Mouse (Mus musculus): ENCODE data around the gene Flnb.

Flnb gene

DNA sequence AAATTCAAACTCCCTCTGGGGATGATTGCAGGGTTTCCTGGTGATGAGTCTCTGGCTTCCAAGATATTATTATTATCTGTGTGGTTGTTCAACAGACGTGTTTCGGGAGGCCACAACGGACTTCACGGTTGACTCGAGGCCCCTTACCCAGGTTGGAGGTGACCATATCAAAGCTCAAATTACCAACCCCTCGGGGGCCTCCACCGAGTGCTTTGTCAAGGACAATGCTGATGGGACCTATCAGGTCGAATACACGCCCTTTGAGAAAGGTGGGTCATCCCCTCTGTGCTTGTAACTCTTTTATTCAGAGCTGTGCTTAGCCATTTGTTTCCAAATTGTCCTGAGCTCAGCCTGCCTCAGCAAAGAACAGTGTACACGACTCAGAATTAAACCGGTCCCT is 89.3 kb downstream of the Flnb start:
- no peak for DNase-seq

DNA sequence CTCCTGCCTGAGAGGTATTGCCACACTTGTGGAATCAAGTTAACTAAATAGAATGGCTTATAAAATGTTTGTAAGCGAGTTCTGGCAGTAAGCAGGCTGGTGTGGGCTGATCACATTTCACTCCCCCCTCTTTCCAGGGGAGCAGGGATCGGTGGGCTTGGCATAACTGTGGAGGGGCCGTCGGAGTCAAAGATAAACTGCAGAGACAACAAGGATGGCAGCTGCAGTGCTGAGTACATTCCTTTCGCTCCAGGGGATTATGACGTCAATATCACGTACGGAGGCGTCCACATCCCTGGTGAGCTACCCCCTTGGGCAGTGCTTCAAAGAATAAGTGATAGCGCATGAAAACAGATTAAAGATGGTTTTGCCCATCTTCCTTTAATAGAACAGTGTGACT is 91.7 kb downstream of the Flnb start:
- no peak for DNase-seq

DNA sequence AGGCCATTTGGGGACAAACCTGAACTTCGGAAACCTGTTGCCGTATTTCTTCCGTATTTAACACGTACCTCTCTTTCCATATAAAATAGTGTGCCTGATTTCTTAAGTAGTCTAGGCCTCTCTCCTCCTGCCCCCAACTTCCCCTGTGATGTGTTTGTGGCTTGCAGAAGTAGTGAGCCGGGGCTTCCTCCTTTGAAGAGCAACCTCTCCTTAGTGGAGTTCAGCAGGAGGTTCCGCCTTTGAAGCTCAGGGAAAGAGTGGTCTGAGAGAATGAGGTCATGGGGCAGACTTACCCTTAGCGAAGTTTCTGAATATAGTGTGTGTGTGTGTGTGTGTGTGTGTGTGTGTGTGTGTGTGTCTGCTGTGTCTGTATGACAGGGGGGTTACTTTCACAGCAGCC is 96.1 kb downstream of the Flnb start:
- peak; percentile 54 for DNase-seq

GRCm38 (mm10) chr14:7914461-7914860 is 96.7 kb downstream of the Flnb start:
- DNase-seq: no peak

GRCm38 (mm10) chr14:7918150-7918991 is 100.6 kb downstream of the Flnb start:
- DNase-seq: no peak

- no peak for DNase-seq
Measured at GRCm38 (mm10) chr14:7919309-7919708, 101.6 kb downstream of the Flnb start.

DNA sequence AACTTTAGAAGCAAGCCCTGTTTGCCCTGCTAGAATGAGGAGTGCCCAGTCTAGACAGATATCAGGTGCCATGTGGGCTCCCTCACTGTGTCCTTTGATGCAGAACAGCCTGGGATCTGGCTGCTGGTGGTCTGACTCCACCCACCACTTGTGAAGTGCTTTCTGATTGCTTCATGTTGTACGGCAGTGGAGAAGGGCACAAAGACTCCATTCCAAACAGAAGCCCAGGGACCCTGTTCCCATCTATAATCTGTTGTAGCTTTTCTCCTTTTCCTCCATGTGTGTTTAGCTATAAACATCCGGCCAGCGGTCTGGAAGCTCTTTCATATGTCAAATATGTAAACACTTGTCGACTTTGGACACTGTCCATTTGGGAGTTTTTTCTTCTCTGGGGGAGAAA is 102.2 kb downstream of the Flnb start:
- DNase-seq: no peak

DNA sequence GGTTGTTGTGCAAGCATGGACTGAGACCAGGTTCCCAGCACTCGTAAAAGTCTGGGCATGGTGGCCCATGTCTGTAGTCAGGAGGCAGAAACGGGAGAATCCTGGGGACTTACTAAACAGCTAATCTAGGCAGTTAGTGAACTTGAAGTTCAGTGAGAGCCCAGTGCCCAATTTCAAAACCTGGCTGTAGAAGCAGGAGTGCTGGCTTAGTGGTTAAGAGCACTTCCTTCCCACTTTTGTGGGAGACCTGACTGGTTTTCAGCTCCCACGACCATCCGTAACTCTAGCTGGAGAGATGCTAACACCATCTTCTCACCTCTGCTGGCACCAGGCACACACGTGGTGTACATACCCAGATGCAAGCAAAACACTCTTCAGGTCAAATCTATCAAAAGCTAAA is 103.7 kb downstream of the Flnb start:
- no peak for DNase-seq

DNA sequence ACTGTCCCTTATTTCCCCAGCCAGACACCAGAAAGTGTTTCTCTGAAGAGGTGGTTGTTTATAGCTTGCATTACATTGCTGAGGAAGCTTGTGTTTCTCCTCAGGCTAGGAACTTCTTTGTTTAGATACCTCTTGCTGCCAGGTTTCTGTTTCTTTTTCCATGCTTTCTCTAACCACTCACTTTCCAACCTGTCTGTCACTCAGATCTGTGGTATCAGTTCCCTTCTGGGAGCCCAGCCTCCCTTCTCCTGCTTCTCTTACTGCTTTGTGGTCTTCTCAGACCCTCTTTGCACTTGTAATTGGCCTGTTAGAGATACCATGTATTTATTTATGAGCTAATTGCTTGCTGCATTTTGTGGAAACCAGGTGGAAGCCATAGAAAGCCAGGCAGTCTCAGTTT is 105.9 kb downstream of the Flnb start:
- no peak for DNase-seq

DNA sequence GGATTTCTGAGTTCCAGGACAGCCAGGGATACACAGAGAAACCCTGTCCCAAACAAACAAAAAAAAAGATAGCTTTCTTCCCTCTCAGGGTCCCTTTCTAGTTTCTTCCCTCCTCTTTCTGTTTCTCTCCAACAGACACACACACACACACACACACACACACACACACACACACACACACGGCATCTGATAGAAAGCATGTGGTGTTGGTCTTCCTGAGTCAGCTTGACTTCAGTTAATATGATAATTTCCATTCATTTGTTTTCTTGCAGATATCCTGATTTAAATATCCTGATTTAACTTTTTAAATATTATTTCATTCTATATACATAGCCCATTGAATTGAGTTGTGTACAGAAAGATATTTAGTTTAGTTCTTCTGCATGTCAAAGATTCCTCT is 110.6 kb downstream of the Flnb start:
- DNase-seq: no peak

GRCm38 (mm10) chr14:7929029-7929428 is 111.3 kb downstream of the Flnb start:
- DNase-seq: no peak

GRCm38 (mm10) chr14:7932151-7932550 is 114.4 kb downstream of the Flnb start:
- DNase-seq: no peak

GRCm38 (mm10) chr14:7934166-7934565 is 116.4 kb downstream of the Flnb start:
- DNase-seq: no peak

DNA sequence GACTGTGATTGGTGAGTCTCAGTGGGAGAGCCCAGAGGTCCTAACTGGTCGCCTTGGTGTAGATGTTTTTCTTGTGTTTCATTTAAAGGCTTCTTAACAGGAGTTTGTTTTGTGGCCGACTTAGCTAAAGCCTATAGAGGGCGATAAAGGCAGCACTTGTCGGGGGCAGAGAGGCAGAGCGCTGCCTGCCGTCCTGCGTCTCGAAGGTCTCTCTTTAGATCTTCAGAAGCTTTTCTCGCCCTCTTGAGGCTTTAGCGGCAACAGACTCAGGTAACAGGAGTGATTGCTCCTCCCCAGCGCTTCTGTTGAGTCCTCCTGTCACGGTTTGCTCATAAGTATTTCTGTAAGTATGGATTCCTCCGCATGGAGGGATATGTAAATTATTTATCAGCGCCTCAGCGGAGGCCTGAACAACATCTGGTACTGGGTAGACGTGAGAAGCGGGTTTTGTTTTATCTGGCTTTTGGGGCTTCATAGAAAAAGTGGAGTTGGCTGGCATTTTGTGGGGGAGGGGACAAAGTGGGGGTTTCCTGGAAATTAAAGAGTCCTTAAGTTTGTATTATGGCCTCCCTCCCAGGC is 119.4 kb downstream of the Flnb start:
- DNase-seq: peak; percentile 59

DNA sequence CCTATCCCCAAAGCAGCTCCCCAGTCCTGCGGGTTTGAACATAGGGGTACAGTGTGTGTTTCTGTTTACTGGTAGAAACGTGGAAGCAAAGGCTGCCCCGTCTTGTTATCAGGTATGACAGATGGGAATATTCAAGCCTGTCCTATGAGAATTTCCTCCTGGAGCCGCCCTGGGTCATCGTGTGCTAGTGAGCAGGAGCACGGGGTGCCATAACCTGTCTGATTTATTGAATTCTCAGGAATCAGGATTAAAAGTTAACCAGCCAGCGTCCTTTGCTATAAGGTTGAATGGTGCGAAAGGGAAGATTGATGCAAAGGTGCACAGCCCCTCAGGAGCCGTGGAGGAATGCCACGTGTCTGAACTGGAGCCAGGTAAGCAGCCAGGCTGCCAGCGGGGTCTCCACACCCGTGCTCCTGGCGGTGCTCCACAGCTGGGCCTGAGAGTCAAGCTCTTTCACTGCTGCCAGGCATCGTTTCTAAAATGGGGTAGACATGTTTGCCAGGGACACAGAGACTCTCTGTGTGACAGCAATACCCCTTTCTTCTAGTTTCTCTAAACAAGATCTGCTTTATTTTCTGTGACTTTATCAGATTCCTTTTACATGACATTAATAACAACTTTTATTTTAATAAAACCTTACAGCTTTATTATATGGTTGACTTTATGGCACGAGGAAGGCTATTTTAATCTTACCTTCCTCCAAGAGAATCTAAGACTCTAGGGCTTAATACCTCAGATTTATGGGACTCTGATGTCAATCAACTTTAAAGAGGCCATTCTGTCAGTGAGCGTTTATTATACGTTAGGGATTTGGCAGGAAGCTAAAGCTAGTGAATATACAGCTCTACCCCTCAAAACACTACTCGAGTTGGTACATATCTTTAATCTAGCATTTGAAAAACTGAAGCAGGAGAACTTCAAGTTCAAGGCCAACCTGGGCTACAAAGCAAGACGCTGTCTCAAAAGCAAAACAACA is 121.3 kb downstream of the Flnb start:
- no peak for DNase-seq

- no peak for DNase-seq
Measured at GRCm38 (mm10) chr14:7941413-7941812, 123.7 kb downstream of the Flnb start.

GRCm38 (mm10) chr14:7943101-7943800 is 125.5 kb downstream of the Flnb start:
- DNase-seq: no peak

DNA sequence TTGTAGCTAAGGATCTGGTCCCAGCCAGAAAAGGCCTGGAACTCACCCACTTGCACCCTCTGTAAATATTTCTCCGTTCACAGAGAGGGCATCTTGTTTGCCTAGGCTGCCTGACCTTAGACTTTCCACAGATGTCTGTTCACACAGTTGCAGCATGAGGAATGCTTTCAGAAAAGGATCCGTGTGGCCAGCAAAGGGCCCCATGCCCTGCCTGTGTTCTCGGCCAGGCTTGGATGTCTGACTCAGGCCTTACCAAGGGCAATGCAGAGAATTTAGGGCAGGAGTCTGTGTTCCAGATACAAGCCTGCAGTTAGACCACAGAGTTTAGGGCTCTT is 126.0 kb downstream of the Flnb start:
- DNase-seq: no peak

GRCm38 (mm10) chr14:7944349-7945039 is 126.7 kb downstream of the Flnb start:
- DNase-seq: peak; percentile 71

- no peak for DNase-seq
Measured at GRCm38 (mm10) chr14:7945261-7945660, 127.5 kb downstream of the Flnb start.

DNA sequence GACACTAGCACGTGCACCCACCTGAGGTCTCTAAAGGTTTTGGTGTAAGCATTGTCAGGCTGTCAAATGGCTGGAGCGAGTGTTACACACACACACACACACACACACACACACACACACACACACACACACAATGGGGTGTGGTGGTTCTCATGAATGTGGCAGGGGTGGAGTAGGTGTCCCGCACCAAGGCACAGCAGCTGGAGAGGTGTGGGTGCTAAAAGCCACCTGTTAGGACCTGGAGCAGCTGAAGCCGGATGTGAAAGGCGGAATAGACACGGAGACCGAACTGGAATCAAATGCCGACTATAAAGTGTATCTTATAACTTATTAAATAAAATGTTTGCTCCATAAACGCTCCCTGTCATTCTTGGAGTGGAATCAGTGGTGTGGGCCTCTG is 133.5 kb downstream of the Flnb start:
- no peak for DNase-seq

DNA sequence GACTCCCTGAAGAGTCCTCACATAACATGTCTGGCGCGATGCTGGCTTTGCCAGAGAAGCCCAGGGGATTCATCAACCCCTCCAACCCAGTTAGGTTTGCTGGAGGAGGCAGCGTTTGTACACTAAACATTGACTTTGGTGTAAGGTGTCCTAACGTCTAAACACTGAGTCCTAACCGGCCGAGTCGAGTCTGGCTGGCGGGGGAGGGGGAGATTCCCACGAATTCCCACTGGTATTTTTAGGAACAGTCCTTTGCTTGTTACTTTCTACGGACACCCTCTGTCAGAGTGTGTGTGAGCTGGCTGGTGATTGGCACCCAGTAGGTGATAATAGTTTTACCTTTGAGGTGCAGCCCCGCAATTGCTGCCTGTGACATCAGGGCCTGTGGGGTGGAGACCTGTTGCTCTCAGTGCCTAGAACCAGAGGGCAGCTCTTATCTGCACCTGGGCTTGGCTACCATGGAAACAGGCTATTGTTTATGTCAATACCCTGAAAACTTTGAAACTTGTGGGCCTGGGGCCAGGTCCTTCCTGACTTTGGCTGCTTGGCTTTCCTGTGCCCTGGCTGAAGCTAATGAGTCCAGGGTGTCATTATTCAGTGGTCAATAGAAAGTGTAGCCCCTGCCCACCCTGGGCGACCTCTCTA is 135.0 kb downstream of the Flnb start:
- DNase-seq: no peak
